Mouse (Mus musculus): ENCODE measurements around the gene Pyroxd1.
"Not testable (repeated sequence)": the region's sequence is repeated elsewhere in the genome, so short reads cannot be mapped to it uniquely, and the experiment has no call there.

The Pyroxd1 gene

GRCm38 (mm10) chr6:142345440-142346038 lies at the start of gene Pyroxd1:
TSS of gene Pyroxd1 (plus strand) at chr6:142345654.
- DNase-seq (ENCODE audit: low spot score in 2 of 2): peak; percentile 69 to 82

GRCm38 (mm10) chr6:142298098-142298497 lies 47.4 kb upstream of the Pyroxd1 start, which contains the start of gene Iapp:
TSS of gene Iapp (plus strand) at chr6:142298423.
- no peak for DNase-seq (ENCODE audit: low spot score in 2 of 2)

GRCm38 (mm10) chr6:142305076-142305475 lies 40.4 kb upstream of the Pyroxd1 start:
- DNase-seq (ENCODE audit: low spot score in 2 of 2): no peak

GRCm38 (mm10) chr6:142314285-142314684 lies 31.2 kb upstream of the Pyroxd1 start:
- DNase-seq (ENCODE audit: low spot score in 2 of 2): no peak

- no peak for DNase-seq (ENCODE audit: low spot score in 2 of 2)
Measured at GRCm38 (mm10) chr6:142317106-142317505, 28.3 kb upstream of the Pyroxd1 start.

DNA sequence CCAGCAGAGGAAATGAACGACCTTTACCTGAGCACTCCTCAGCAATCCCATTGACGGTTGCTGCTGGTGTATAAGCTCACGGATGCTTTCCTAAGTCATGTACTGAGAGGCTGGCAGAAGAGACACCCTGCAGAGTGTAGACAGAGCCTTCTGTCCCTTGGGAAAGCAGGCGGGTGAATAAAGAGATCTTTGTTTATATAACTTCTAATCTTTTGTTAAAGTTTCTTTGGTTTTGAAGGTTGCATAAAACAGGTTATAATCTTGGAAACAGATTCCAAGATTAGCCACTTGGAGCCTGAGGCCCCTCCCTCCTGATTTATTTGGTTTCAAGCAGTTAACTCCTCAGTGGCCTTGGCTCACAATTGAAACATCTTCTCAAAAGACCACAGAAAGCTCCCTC lies 22.6 kb upstream of the Pyroxd1 start, which contains the start of gene Slco1a5:
Gene Slco1a5, minus strand, starts transcription at position 101 of the 400 bp plus-strand sequence.
- DNase-seq (ENCODE audit: low spot score in 2 of 2): no peak

DNA sequence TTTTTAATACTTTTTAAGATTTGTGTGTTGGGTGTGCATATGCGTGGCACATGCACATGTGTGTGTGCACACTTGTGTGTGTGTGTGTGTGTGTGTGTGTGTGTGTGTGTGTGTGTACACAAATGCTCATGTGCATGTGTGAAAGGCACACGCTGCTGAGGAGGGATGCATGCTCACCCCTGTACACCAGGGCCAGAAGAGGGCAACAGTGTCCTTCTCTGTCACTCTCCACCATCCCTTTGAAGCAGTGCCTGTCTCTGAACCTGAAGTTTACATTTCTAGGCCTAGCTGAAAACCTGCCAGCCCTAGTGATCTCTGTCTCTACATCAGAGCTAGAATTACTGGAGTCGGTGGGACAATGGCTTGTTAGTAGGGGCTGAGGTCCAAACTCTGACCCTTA lies 18.9 kb upstream of the Pyroxd1 start:
- DNase-seq (ENCODE audit: low spot score in 2 of 2): no peak

- DNase-seq (ENCODE audit: low spot score in 2 of 2): no peak
Measured at GRCm38 (mm10) chr6:142329201-142329600, 16.3 kb upstream of the Pyroxd1 start.

DNA sequence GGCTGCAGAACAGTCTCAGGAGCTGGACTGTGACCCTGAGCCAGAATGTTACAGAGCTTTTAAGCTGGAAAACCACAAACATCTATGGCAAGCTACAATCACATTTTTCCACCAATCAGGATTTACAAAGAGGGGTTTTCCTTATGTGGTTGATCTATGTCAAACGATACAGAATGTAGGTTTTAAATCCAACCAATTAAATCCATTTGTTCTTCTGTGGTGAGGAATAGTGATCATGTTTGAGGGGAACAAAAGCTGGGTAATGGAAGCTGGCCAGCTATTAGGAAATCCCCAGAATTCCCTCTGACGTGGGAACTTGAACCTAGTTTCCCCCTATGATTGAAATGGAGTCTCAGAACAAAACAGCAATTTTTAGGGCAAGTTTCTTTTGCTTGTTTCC lies 6.5 kb upstream of the Pyroxd1 start:
- peak in 1 of 2 experiments; percentile 28 for DNase-seq (ENCODE audit: low spot score in 2 of 2)

- no peak for DNase-seq (ENCODE audit: low spot score in 2 of 2)
Measured at GRCm38 (mm10) chr6:142339576-142339975, 5.9 kb upstream of the Pyroxd1 start.

GRCm38 (mm10) chr6:142343561-142343960 lies 1.9 kb upstream of the Pyroxd1 start:
- DNase-seq (ENCODE audit: low spot score in 2 of 2): peak; percentile 48 to 78

- no peak for DNase-seq (ENCODE audit: low spot score in 2 of 2)
Measured at GRCm38 (mm10) chr6:142346181-142347110, 992 bp downstream of the Pyroxd1 start.

DNA sequence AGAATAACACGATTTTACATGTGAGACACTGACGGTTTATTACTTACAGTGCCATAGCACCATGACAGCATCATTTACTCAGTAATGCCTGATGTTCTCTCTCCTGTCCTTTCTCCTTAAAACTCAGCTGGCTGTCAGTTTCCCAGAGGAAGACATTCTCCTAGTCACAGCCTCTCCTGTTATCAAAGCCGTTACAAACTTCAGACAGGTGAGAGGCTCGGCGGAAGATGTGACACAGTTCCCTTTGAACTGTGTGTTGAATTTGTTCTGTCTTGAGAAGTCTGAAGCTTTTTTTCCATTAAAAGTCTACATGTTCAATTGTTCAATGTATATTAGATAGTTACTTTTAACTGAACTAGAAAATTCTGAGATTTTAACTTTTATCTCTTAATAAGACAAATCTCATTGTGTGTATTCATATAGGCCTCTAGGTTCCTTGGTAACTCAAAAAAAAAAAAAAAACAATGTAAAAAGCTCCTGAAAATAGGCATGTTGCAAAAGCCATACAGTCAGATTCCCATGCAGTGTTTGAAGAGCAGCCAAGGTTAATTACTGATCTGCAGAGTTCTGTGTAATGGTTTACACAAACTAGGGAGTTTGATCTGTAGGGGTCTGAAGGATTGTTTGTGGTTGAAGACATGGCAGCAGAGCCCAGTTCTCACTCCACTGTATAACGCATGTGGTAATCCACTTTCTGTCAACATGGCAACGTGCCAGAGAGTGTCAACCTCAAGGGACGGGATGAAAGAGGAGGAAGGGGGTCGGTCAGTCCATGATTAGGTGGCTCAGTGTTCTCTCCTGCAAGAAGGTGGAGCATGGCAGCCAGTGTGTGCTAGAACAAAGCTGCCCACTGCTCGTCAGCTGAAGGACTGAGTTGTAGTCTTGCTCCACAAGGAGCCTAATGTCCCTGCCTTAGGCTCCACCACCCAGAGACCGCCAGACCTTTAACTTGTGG lies 2.3 kb downstream of the Pyroxd1 start:
- DNase-seq (ENCODE audit: low spot score in 2 of 2): no peak

DNA sequence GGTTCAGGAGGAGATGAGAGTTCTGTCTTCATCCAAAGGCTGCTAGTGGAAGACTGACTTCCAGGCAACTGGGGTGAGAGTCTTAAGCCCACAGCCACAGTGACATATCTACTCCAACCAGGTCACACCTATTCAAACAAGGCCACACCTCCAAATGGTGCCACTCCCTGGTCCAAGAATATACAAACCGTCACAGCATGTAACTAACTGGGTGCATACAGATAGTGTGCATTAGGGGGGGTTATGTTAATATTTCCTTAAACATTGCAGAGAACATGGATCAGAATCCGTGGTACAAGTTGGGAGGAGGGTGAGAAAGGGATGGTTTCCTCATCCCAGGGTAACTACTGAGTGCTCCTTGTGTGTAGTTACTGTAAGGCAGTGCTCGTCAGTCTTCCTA lies 6.6 kb downstream of the Pyroxd1 start:
- DNase-seq (ENCODE audit: low spot score in 2 of 2): not testable (repeated sequence)

- DNase-seq (ENCODE audit: low spot score in 2 of 2): no peak
Measured at GRCm38 (mm10) chr6:142357106-142357505, 11.7 kb downstream of the Pyroxd1 start.

DNA sequence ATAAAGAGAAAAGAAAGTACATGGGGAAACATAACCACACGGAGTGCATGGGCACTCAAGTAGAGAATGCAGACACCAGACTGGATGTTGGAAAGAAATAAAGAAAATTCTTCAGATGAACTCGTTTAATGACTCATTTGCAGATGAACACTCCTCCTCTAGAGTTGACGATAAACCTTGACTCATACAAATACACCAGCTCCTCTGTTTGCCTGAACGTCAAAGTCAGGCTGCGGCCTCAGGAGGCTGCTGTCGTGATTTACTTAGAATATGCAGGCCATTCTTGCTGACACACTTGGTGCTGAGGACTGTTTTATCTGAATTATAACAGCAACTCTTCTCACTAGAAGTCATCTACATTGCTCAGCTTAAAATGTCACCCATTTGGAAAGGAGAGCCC lies 16.6 kb downstream of the Pyroxd1 start:
- DNase-seq (ENCODE audit: low spot score in 2 of 2): no peak

- DNase-seq (ENCODE audit: low spot score in 2 of 2): no peak
Measured at GRCm38 (mm10) chr6:142363019-142363576, 17.6 kb downstream of the Pyroxd1 start.

DNA sequence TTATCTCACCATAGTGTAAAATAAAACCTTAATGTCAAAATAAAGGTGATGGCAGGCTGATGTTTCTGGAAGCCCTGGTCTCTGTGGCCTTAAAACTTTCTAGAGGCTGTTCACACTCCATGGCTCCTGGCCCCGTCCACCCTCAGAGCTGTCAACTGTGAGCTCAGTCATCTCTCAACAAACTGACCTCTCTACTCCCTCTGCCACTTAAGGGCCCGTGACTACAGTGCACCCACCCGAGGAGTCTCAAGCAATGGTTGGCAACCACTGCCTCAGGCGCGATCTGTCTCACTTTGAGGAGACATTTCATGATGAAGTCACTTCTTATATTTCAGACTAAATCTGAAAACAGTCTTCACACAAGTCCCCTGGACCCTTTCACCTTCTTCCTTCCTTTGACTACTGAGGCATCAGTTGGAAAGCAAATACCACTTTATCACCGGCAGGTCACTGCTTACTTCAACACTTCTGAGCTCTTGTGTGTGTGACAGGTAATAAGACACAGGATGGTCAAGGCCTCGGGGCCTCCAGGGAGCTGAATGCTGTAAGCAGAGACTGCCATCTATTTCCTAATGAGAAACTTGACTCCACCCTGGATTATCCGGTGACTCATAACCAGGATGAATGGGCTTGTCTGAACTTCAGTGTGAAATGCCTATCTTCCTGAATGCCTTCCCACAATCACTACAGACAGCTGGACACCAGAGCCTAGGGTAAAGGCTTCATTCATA lies 20.5 kb downstream of the Pyroxd1 start:
- DNase-seq (ENCODE audit: low spot score in 2 of 2): no peak

DNA sequence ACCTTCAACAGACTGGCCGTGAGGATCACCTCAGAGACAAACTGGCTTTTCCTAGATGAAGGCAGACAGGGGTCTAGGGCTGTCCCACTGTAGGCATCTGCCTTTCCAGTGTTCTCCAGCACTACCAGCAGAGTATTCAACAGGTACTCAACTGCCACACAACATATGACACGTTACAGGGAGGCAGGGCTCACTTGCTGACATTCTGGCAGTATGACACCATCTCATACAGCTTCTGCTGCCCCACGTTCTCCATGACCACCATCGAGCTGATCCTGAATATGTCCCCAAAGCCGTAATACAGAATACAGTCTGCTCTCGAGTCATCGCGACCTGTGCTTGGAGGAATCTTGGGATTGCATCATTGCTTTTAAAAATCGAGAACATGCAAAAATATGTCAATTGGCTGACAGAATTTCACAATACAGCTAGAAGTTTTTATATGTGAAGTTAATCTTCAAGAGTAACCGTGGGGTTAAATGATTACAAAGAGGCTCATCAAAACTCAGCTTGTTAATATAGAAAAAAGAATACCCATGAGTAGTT lies 21.1 kb downstream of the Pyroxd1 start:
- no peak for DNase-seq (ENCODE audit: low spot score in 2 of 2)

GRCm38 (mm10) chr6:142367565-142367964 lies 22.1 kb downstream of the Pyroxd1 start:
- DNase-seq (ENCODE audit: low spot score in 2 of 2): no peak

All from spleen, postnatal 4 days (tissue).